Mouse (Mus musculus) lung, adult 2 months (tissue): ENCODE measurements around the gene Sdk1.

Experiments
- CTCF ChIP-seq: fragments of 200-500 bp; IDR thresholded peaks from 2 replicates; pipeline ENCODE4 v1.5.1; 2011; ENCODE audit warnings: mild to moderate bottlenecking, low read length, control low read depth; ENCODE audit not compliant: insufficient read depth
- POLR2A ChIP-seq: fragments of 200-500 bp; IDR thresholded peaks from 2 replicates; pipeline ENCODE4 v1.6.1; 2011; ENCODE audit warnings: low read depth, mild to moderate bottlenecking, control low read depth, low read length, borderline replicate concordance; ENCODE audit errors: extremely low read depth

DNA sequence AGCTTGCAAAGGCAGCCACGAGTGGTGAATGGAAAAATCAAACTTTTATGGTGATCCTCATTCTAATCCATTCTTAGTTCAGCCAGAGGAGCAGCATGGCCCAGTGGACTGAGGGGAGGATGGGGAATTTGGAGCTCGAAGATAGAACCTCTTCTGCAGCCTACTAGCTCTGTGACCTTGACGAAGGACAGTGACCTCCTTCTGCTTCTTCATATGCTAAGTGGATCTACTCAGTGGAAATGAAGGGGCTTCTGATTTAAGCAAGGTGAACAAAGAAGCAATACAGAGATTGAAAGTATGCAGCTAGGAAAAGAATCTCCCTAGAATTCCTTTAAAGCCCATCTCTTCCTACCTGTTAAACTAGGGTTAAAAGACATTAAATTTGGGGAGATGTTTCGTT lies 152.6 kb downstream of the Sdk1 start:
- TF ChIP-seq CTCF (no peak), POLR2A (no peak)
